Mouse (Mus musculus) 3134 (cell line): ENCODE data around the gene Tox3.

ENCODE experiments used
- DNase-seq: peaks from one replicate; pipeline ENCODE4 v3.0.0-alpha.2; 2011; ENCODE audit warnings: low spot score; ENCODE audit not compliant: insufficient read length; ENCODE audit errors: extremely low read depth

Tox3 gene

GRCm38 (mm10) chr8:90244458-90245145 lies 103.5 kb downstream of the Tox3 start:
- DNase-seq = no peak

- DNase-seq = no peak
These were observed 104.2 kb downstream of the Tox3 start for GRCm38 (mm10) chr8:90243957-90244356.

GRCm38 (mm10) chr8:90242351-90242750 lies 105.8 kb downstream of the Tox3 start:
- DNase-seq = no peak

GRCm38 (mm10) chr8:90241461-90241860 lies 106.7 kb downstream of the Tox3 start:
- no peak for DNase-seq

DNA sequence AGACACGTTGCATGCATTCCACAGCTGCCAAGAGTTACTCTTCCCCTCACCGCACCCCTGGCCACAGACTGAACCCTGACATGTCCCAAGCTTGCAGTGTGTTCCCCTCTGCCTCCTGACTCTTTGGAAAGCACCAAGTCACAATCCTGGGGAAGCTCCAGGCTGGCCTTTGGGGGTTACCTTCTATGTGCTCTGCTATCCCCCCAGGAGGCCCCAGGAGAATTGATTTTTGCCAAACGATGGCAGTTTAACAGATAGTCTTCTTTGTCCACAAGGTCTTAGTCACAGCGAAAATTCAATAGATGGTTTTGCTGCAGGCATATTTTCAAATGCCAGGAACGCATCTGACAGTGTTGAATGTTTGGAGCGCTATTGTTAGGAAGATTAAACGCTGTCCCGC lies 115.6 kb downstream of the Tox3 start:
- no peak for DNase-seq

DNA sequence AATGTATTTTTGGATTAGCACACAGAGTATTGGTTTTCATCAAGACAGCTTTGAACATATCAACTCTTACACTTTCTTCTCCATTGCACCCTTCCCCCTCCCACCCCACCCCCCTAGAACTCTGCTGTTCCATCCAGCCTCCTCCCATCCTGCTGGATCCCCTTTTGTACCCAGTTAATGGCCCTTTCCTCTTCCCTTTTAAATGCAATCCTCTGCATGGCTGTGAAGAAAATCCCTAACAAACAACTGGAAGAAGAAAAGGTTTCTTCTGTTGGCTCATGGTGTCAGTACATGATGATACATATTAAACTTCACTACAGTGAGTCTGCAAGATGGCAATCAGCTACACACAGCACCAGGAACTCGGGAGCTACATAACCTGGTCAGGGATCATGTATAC lies 124.0 kb downstream of the Tox3 start:
- no peak for DNase-seq

GRCm38 (mm10) chr8:90209105-90210037 lies 138.8 kb downstream of the Tox3 start:
- DNase-seq = no peak
